Mouse (Mus musculus): Measurements from ENCODE around the gene 1810043G02Rik.
"Not testable (repeated sequence)": the region's sequence is repeated elsewhere in the genome, so short reads cannot be mapped to it uniquely, and the experiment has no call there.

Gene 1810043G02Rik

GRCm38 (mm10) chr10:77978351-77979350, at the start of gene 1810043G02Rik:
TSS of gene 1810043G02Rik (plus strand) at chr10:77978524.
- in situ Hi-C loops (cut with MboI; ENCODE audit: low sequenced_read_pairs), result no loop called here

- in situ Hi-C loops (cut with MboI; ENCODE audit: low sequenced_read_pairs), result no loop called here
Measured at GRCm38 (mm10) chr10:77939685-77940084, 38.6 kb upstream of the 1810043G02Rik start.

- in situ Hi-C loops (cut with MboI; ENCODE audit: low sequenced_read_pairs), result not testable (repeated sequence)
Measured at GRCm38 (mm10) chr10:77950468-77950867, 27.9 kb upstream of the 1810043G02Rik start.

GRCm38 (mm10) chr10:77962725-77963124, 15.6 kb upstream of the 1810043G02Rik start:
- in situ Hi-C loops (cut with MboI; ENCODE audit: low sequenced_read_pairs), result no loop called here

- in situ Hi-C loops (cut with MboI; ENCODE audit: low sequenced_read_pairs), result no loop called here
Measured at GRCm38 (mm10) chr10:77963971-77964370, 14.4 kb upstream of the 1810043G02Rik start.

- in situ Hi-C loops (cut with MboI; ENCODE audit: low sequenced_read_pairs), result no loop called here
Measured at GRCm38 (mm10) chr10:77969274-77969972, 8.9 kb upstream of the 1810043G02Rik start.

- in situ Hi-C loops (cut with MboI; ENCODE audit: low sequenced_read_pairs), result no loop called here
Measured at GRCm38 (mm10) chr10:77969973-77970325, 8.4 kb upstream of the 1810043G02Rik start.

GRCm38 (mm10) chr10:77970481-77970880, 7.8 kb upstream of the 1810043G02Rik start, which contains the start of gene Trpm2:
TSS of gene Trpm2 (minus strand) at chr10:77970563.
- in situ Hi-C loops (cut with MboI; ENCODE audit: low sequenced_read_pairs), result no loop called here

- in situ Hi-C loops (cut with MboI; ENCODE audit: low sequenced_read_pairs), result no loop called here
Measured at GRCm38 (mm10) chr10:77971191-77971590, 7.1 kb upstream of the 1810043G02Rik start.

- in situ Hi-C loops (cut with MboI; ENCODE audit: low sequenced_read_pairs), result no loop called here
Measured at GRCm38 (mm10) chr10:77971709-77972553, 6.4 kb upstream of the 1810043G02Rik start.

GRCm38 (mm10) chr10:77974323-77974722, 4.0 kb upstream of the 1810043G02Rik start:
- in situ Hi-C loops (cut with MboI; ENCODE audit: low sequenced_read_pairs), result no loop called here

GRCm38 (mm10) chr10:77974811-77975210, 3.5 kb upstream of the 1810043G02Rik start:
- in situ Hi-C loops (cut with MboI; ENCODE audit: low sequenced_read_pairs), result no loop called here

GRCm38 (mm10) chr10:77975653-77976052, 2.7 kb upstream of the 1810043G02Rik start:
- in situ Hi-C loops (cut with MboI; ENCODE audit: low sequenced_read_pairs), result no loop called here

- in situ Hi-C loops (cut with MboI; ENCODE audit: low sequenced_read_pairs), result no loop called here
Measured at GRCm38 (mm10) chr10:77976458-77977150, 1.7 kb upstream of the 1810043G02Rik start.

GRCm38 (mm10) chr10:77984660-77985059, 6.3 kb downstream of the 1810043G02Rik start:
- in situ Hi-C loops (cut with MboI; ENCODE audit: low sequenced_read_pairs), result no loop called here

GRCm38 (mm10) chr10:77985775-77986174, 7.5 kb downstream of the 1810043G02Rik start:
- in situ Hi-C loops (cut with MboI; ENCODE audit: low sequenced_read_pairs), result no loop called here

GRCm38 (mm10) chr10:77995639-77996038, 17.3 kb downstream of the 1810043G02Rik start:
- in situ Hi-C loops (cut with MboI; ENCODE audit: low sequenced_read_pairs), result no loop called here

GRCm38 (mm10) chr10:78000200-78000599, 21.9 kb downstream of the 1810043G02Rik start:
- in situ Hi-C loops (cut with MboI; ENCODE audit: low sequenced_read_pairs), result no loop called here

GRCm38 (mm10) chr10:78001796-78002195, 23.5 kb downstream of the 1810043G02Rik start:
- in situ Hi-C loops (cut with MboI; ENCODE audit: low sequenced_read_pairs), result no loop called here

GRCm38 (mm10) chr10:78002316-78002715, 24.0 kb downstream of the 1810043G02Rik start:
- in situ Hi-C loops (cut with MboI; ENCODE audit: low sequenced_read_pairs), result no loop called here
